Mouse (Mus musculus): Measurements from ENCODE around the gene Gm884. TPM values are rescaled to one million over a fixed set of nuclear protein-coding genes. Genes with fewer than 3 reads are reported as not detected.

Gene Gm884
- polyA plus RNA-seq, 1 experiment from 2014 or later = not detected

- Histone ChIP-seq H3K9ac (replicated peaks; ENCODE audit: low read depth, low read length) (no peak overlapping the region), H3K27me3 (replicated peaks; ENCODE audit: control insufficient read depth, insufficient read depth, low read length) (peaks cover 57% of the 10 kb centered on the region), H3K27ac (ENCODE audit: low read length) (no peak overlapping the region), H3K4me3 (replicated peaks; ENCODE audit: low read length) (no peak overlapping the region), H3K4me1 (replicated peaks; ENCODE audit: control insufficient read depth, insufficient read depth, low read length) (peaks cover 22% of the 10 kb centered on the region), H3K36me3 (ENCODE audit: control insufficient read depth, insufficient read depth) (no peaks in the 10 kb centered on the region), H3K4me2 (ENCODE audit: low read length) (no peak overlapping the region), H3K9me3 (ENCODE audit: control insufficient read depth, low read length) (no peaks in the 10 kb centered on the region)
- 63% methylated on average over 10 of the region's 10 CpGs for WGBS
- no peak for ATAC-seq
These were observed 32.5 kb upstream of the Gm884 start for GRCm38 (mm10) chr11:103653359-103653965.

- Histone ChIP-seq H3K4me2 (ENCODE audit: low read length) (no peak overlapping the region), H3K9ac (replicated peaks; ENCODE audit: low read depth, low read length) (no peak overlapping the region), H3K27ac (ENCODE audit: low read length) (no peak overlapping the region), H3K4me3 (replicated peaks; ENCODE audit: low read length) (no peak overlapping the region), H3K4me1 (replicated peaks; ENCODE audit: control insufficient read depth, insufficient read depth, low read length) (peaks cover 20% of the 10 kb centered on the region), H3K9me3 (ENCODE audit: control insufficient read depth, low read length) (no peaks in the 10 kb centered on the region), H3K27me3 (replicated peaks; ENCODE audit: control insufficient read depth, insufficient read depth, low read length) (peaks cover 77% of the 10 kb centered on the region), H3K36me3 (ENCODE audit: control insufficient read depth, insufficient read depth) (no peaks in the 10 kb centered on the region)
- ATAC-seq = no peak
- 76% methylated on average over 6 of the region's 6 CpGs for WGBS
These were observed 30.5 kb upstream of the Gm884 start for GRCm38 (mm10) chr11:103651426-103651825.

GRCm38 (mm10) chr11:103649983-103650493 lies 29.1 kb upstream of the Gm884 start:
- Histone ChIP-seq H3K9me3 (ENCODE audit: control insufficient read depth, low read length) (no peaks in the 10 kb centered on the region), H3K9ac (replicated peaks; ENCODE audit: low read depth, low read length) (peak overlapping the region; percentile 43; the same call in 1 of the 2 replicates), H3K4me2 (ENCODE audit: low read length) (peak overlapping the region; percentile 62), H3K4me3 (replicated peaks; ENCODE audit: low read length) (peak overlapping the region; percentile 42), H3K36me3 (ENCODE audit: control insufficient read depth, insufficient read depth) (no peaks in the 10 kb centered on the region), H3K27ac (ENCODE audit: low read length) (no peak overlapping the region), H3K27me3 (replicated peaks; ENCODE audit: control insufficient read depth, insufficient read depth, low read length) (peaks cover 70% of the 10 kb centered on the region), H3K4me1 (replicated peaks; ENCODE audit: control insufficient read depth, insufficient read depth, low read length) (peaks cover 16% of the 10 kb centered on the region)
- 2% methylated on average over 37 of the region's 37 CpGs for WGBS
- no peak for ATAC-seq

- peak within 1 kb of the TSS; percentile 42 for H3K4me3 ChIP-seq (replicated peaks; ENCODE audit: low read length)
- no peak within 1 kb of the TSS for H3K27ac ChIP-seq (ENCODE audit: low read length)
- 0 out of 2 replicates have a peak, but pooled peaks have one; percentile 26 for ATAC-seq
- H3K9me3 ChIP-seq (ENCODE audit: control insufficient read depth, low read length) = 0 out of 2 replicates have a peak, but pooled peaks cover 2% of the 10 kb centered on the region
- H3K4me2 ChIP-seq (ENCODE audit: low read length) = peak within 1 kb of the TSS; percentile 62
- H3K36me3 ChIP-seq (ENCODE audit: control insufficient read depth, insufficient read depth) = no peaks in the 10 kb centered on the region
- WGBS = 1% methylated on average over 50 of the region's 71 CpGs
- peaks cover 64% of the 10 kb centered on the region for H3K27me3 ChIP-seq (replicated peaks; ENCODE audit: control insufficient read depth, insufficient read depth, low read length)
- H3K9ac ChIP-seq (replicated peaks; ENCODE audit: low read depth, low read length) = peak within 1 kb of the TSS; percentile 43
- peaks cover 16% of the 10 kb centered on the region for H3K4me1 ChIP-seq (replicated peaks; ENCODE audit: control insufficient read depth, insufficient read depth, low read length)
These were observed 28.5 kb upstream of the Gm884 start, which contains the start of gene Rprml for GRCm38 (mm10) chr11:103649301-103649982. Gene Rprml (plus strand): TSS chr11:103649570.

- H3K27ac ChIP-seq (ENCODE audit: low read length) = no peak overlapping the region
These were observed 27.7 kb upstream of the Gm884 start for GRCm38 (mm10) chr11:103648656-103649055.

GRCm38 (mm10) chr11:103647921-103648620 lies 27.1 kb upstream of the Gm884 start:
- H3K4me3 ChIP-seq (replicated peaks; ENCODE audit: low read length) = no peak overlapping the region
- peaks cover 61% of the 10 kb centered on the region for H3K27me3 ChIP-seq (replicated peaks; ENCODE audit: control insufficient read depth, insufficient read depth, low read length)
- H3K4me2 ChIP-seq (ENCODE audit: low read length) = no peak overlapping the region
- WGBS = 13% methylated on average over 11 of the region's 11 CpGs
- H3K9ac ChIP-seq (replicated peaks; ENCODE audit: low read depth, low read length) = no peak overlapping the region
- peaks cover 16% of the 10 kb centered on the region for H3K4me1 ChIP-seq (replicated peaks; ENCODE audit: control insufficient read depth, insufficient read depth, low read length)
- H3K27ac ChIP-seq (ENCODE audit: low read length) = no peak overlapping the region
- 0 out of 2 replicates have a peak, but pooled peaks cover 2% of the 10 kb centered on the region for H3K9me3 ChIP-seq (ENCODE audit: control insufficient read depth, low read length)
- ATAC-seq = no peak
- H3K36me3 ChIP-seq (ENCODE audit: control insufficient read depth, insufficient read depth) = no peaks in the 10 kb centered on the region

More at GRCm38 (mm10) chr11:103648656-103649055, 27.7 kb upstream of the Gm884 start:
- Histone ChIP-seq H3K4me1 (replicated peaks; ENCODE audit: control insufficient read depth, insufficient read depth, low read length) (peaks cover 16% of the 10 kb centered on the region), H3K4me2 (ENCODE audit: low read length) (no peak overlapping the region), H3K4me3 (replicated peaks; ENCODE audit: low read length) (no peak overlapping the region), H3K9ac (replicated peaks; ENCODE audit: low read depth, low read length) (no peak overlapping the region), H3K36me3 (ENCODE audit: control insufficient read depth, insufficient read depth) (no peaks in the 10 kb centered on the region), H3K9me3 (ENCODE audit: control insufficient read depth, low read length) (0 out of 2 replicates have a peak, but pooled peaks cover 2% of the 10 kb centered on the region), H3K27me3 (replicated peaks; ENCODE audit: control insufficient read depth, insufficient read depth, low read length) (peaks cover 64% of the 10 kb centered on the region)
- no peak for ATAC-seq
- WGBS = 23% methylated on average over 7 of the region's 7 CpGs

GRCm38 (mm10) chr11:103646301-103646700 lies 25.4 kb upstream of the Gm884 start:
- peaks cover 48% of the 10 kb centered on the region for H3K27me3 ChIP-seq (replicated peaks; ENCODE audit: control insufficient read depth, insufficient read depth, low read length)
- WGBS = 83% methylated on average over 6 of the region's 6 CpGs
- H3K4me1 ChIP-seq (replicated peaks; ENCODE audit: control insufficient read depth, insufficient read depth, low read length) = peaks cover 16% of the 10 kb centered on the region
- H3K4me3 ChIP-seq (replicated peaks; ENCODE audit: low read length) = no peak overlapping the region
- no peak overlapping the region for H3K4me2 ChIP-seq (ENCODE audit: low read length)
- H3K9me3 ChIP-seq (ENCODE audit: control insufficient read depth, low read length) = 0 out of 2 replicates have a peak, but pooled peaks cover 2% of the 10 kb centered on the region
- no peak for ATAC-seq
- no peak overlapping the region for H3K9ac ChIP-seq (replicated peaks; ENCODE audit: low read depth, low read length)
- no peaks in the 10 kb centered on the region for H3K36me3 ChIP-seq (ENCODE audit: control insufficient read depth, insufficient read depth)
- H3K27ac ChIP-seq (ENCODE audit: low read length) = no peak overlapping the region

GRCm38 (mm10) chr11:103645731-103646130 lies 24.8 kb upstream of the Gm884 start:
- WGBS = 89% methylated on average over 8 of the region's 8 CpGs
- H3K27me3 ChIP-seq (replicated peaks; ENCODE audit: control insufficient read depth, insufficient read depth, low read length) = peaks cover 44% of the 10 kb centered on the region

GRCm38 (mm10) chr11:103643211-103643610 lies 22.3 kb upstream of the Gm884 start:
- no peak overlapping the region for H3K9ac ChIP-seq (replicated peaks; ENCODE audit: low read depth, low read length)
- no peak overlapping the region for H3K27ac ChIP-seq (ENCODE audit: low read length)
- no peak overlapping the region for H3K4me2 ChIP-seq (ENCODE audit: low read length)
- 0 out of 2 replicates have a peak, but pooled peaks cover 2% of the 10 kb centered on the region for H3K9me3 ChIP-seq (ENCODE audit: control insufficient read depth, low read length)
- no peaks in the 10 kb centered on the region for H3K4me1 ChIP-seq (replicated peaks; ENCODE audit: control insufficient read depth, insufficient read depth, low read length)
- no peak for ATAC-seq
- no peaks in the 10 kb centered on the region for H3K36me3 ChIP-seq (ENCODE audit: control insufficient read depth, insufficient read depth)
- 56% methylated on average over 9 of the region's 9 CpGs for WGBS
- H3K27me3 ChIP-seq (replicated peaks; ENCODE audit: control insufficient read depth, insufficient read depth, low read length) = peaks cover 37% of the 10 kb centered on the region
- H3K4me3 ChIP-seq (replicated peaks; ENCODE audit: low read length) = no peak overlapping the region

More at GRCm38 (mm10) chr11:103645731-103646130, 24.8 kb upstream of the Gm884 start:
- Histone ChIP-seq H3K9me3 (ENCODE audit: control insufficient read depth, low read length) (0 out of 2 replicates have a peak, but pooled peaks cover 2% of the 10 kb centered on the region), H3K4me2 (ENCODE audit: low read length) (no peak overlapping the region), H3K27ac (ENCODE audit: low read length) (no peak overlapping the region), H3K9ac (replicated peaks; ENCODE audit: low read depth, low read length) (no peak overlapping the region), H3K36me3 (ENCODE audit: control insufficient read depth, insufficient read depth) (no peaks in the 10 kb centered on the region), H3K4me1 (replicated peaks; ENCODE audit: control insufficient read depth, insufficient read depth, low read length) (peaks cover 16% of the 10 kb centered on the region), H3K4me3 (replicated peaks; ENCODE audit: low read length) (no peak overlapping the region)
- ATAC-seq = no peak

Data from forebrain, embryonic 16.5 days (tissue).